Mouse (Mus musculus) stomach, embryonic 14.5 days (tissue): ENCODE measurements around the gene Acox3. TPM values are rescaled to one million over a fixed set of nuclear protein-coding genes. Genes with fewer than 3 reads are reported as not detected.

Source experiments
- ATAC-seq: fragments of 200-750 bp; cut with Nextera tagmentation; 2 replicates; pipeline ENCODE4 v1.8.0; 2017; ENCODE audit warnings: low read depth, moderate TSS enrichment; ENCODE audit not compliant: insufficient number of reproducible peaks, insufficient read depth, low FRiP score
- H3K27ac ChIP-seq: fragments of 300-500 bp; sonication (generic); 2 replicates; pipeline ENCODE4 v1.5.1; 2014; ENCODE audit warnings: mild to moderate bottlenecking, low read length, moderate library complexity, mixed read lengths
- H3K27me3 ChIP-seq: fragments of 300-500 bp; sonication (generic); 2 replicates; pipeline ENCODE4 v1.6.1; 2014; ENCODE audit warnings: low read length, control low read depth, mixed read lengths; ENCODE audit not compliant: control insufficient read depth, insufficient read depth
- H3K36me3 ChIP-seq: fragments of 300-500 bp; sonication (generic); 2 replicates; pipeline ENCODE4 v1.6.1; 2014; ENCODE audit warnings: mild to moderate bottlenecking, control low read depth, low read length, moderate library complexity, mixed read lengths; ENCODE audit not compliant: control insufficient read depth, insufficient read depth
- H3K4me1 ChIP-seq: fragments of 300-500 bp; sonication (generic); 2 replicates; pipeline ENCODE4 v1.6.1; 2014; ENCODE audit warnings: low read length, control low read depth, mixed read lengths; ENCODE audit not compliant: control insufficient read depth, insufficient read depth
- H3K4me2 ChIP-seq: fragments of 300-500 bp; sonication (generic); replicated peaks from 2 replicates; pipeline ENCODE4 v1.6.1; 2014; ENCODE audit warnings: low read depth, low read length, control low read depth
- H3K4me3 ChIP-seq: fragments of 300-500 bp; sonication (generic); 2 replicates; pipeline ENCODE4 v1.5.1; 2014; ENCODE audit warnings: low read depth, low read length, control low read depth
- H3K9ac ChIP-seq: fragments of 300-500 bp; sonication (generic); replicated peaks from 2 replicates; pipeline ENCODE4 v1.6.1; 2014; ENCODE audit warnings: low read depth, mild to moderate bottlenecking, control low read depth, low read length, moderate library complexity, mixed read lengths
- H3K9me3 ChIP-seq: fragments of 300-500 bp; sonication (generic); 2 replicates; pipeline ENCODE4 v1.6.1; 2016; ENCODE audit warnings: low read depth, low read length, control low read depth; ENCODE audit not compliant: control insufficient read depth
- WGBS: fragments of 180-500 bp; shearing (Covaris S2); extraction: QIAGEN DNeasy Blood & Tissue Kit; methylation state at CpG from one replicate; pipeline ENCODE4 v1.1.7; 2014; 5-methylcytosine and 5-hydroxymethylcytosine counted together
- polyA plus RNA-seq: library from polyadenylated mRNA; unstranded; fragments of >200 nt; fragmentation: Nextera tagmentation; extraction: Ambion mirVana; gene quantifications from 2 replicates; pipeline ENCODE4 v1.2.1, GENCODE M21; 2014

Gene Acox3
- polyA plus RNA-seq, 1 experiment from 2014 or later = 13.9 TPM

DNA sequence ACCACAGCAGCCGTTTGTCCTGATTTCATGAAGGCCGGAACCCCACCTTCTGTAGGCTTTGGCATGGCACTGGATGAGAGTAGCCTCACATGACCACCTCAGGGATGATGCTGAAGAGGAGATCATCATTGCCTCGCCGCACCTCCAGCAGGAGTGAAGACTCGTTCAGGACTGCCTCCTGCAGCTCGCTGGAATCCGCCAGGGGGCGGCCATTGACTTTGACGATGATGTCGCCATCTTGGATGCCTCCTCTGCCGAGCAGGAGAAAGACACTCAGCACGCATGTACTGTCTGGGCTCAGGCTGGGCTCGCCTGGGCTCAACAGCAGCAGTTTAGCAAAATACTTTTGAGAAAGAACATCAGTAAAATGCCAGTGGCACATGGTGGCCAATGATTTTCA is 70.0 kb downstream of the Acox3 start:
- peaks cover 7% of the 10 kb centered on the region; the same call in 1 of the 2 replicates for H3K4me1 ChIP-seq
- 85% methylated on average over 13 of the region's 13 CpGs for WGBS
- no peaks in the 10 kb centered on the region for H3K36me3 ChIP-seq
- ATAC-seq = no peak
- H3K27me3 ChIP-seq = no peaks in the 10 kb centered on the region
- no peak overlapping the region for H3K4me2 ChIP-seq
- H3K9ac ChIP-seq = no peak overlapping the region
- no peaks in the 10 kb centered on the region for H3K9me3 ChIP-seq
- no peak overlapping the region for H3K27ac ChIP-seq
- H3K4me3 ChIP-seq = no peak overlapping the region

DNA sequence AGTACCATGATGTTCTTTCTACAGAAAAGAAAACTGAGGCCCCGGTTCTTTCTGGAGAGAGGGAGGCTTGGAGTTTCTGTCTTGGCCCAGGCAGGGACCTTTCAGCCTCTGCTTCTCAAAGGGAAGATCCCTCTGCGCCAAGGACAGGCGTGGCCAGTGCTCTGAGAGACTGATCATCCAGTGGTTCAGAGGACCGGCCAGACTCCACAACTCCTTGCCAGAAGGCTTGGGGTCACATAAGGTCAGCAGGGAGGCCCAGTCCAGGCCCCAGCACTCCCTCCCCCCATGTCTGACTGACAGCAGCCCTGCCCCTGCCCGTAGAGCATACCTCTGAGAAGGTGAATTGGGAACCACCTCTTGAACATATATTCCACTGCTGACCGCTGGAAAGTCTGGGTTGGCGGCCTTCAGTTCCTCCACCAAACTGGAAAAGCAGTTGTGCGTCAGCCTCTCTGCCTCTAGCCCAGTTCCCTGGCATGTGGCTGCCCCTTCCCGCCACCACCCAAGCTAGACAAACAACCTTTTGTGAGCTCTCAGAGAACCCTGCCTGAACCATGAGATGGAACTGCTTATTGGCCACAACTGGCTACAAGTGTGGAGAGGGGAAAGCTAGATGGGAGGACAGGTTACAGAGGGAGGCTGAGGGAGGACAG is 71.0 kb downstream of the Acox3 start:
- Histone ChIP-seq H3K27me3 (no peaks in the 10 kb centered on the region), H3K9ac (no peak overlapping the region), H3K27ac (no peak overlapping the region), H3K36me3 (no peaks in the 10 kb centered on the region), H3K4me3 (no peak overlapping the region), H3K4me2 (no peak overlapping the region), H3K9me3 (no peaks in the 10 kb centered on the region), H3K4me1 (peaks cover 4% of the 10 kb centered on the region; the same call in 1 of the 2 replicates)
- WGBS = 57% methylated on average over 9 of the region's 9 CpGs
- ATAC-seq = no peak

DNA sequence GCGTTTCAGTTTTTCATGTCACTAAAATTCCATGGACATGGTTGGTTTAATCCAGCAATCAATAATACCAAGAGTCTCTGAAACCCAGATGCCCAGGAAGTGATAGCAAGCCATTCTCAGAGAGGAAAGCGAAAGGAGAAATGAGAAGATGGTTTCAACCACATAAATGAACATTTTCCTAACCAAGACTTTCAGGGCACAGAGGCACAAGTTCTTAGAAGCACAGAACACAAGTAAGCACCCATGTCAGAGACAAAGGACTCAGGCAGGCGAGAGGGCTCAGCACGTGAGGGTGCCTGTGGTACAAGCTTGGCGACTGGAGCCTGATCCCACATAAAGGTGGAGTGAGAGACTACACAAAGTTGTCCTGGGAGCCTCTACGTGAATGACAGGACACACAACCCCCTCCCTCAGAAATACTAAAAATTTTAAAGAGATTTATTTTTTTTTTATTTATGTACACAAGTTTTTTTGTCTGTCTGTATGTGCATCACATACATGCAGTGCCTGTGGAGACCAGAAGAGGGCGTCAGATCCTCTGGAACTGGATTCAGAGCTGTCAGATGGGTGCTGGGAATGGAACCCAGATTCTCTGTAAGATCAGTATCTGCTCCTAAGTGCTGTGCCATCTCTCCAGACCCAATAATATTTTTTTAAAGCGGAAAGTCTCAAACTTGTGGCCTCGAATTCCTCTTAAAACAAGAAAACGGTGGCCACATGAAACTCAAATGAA is 73.1 kb downstream of the Acox3 start:
- Histone ChIP-seq H3K4me1 (peaks cover 4% of the 10 kb centered on the region; the same call in 1 of the 2 replicates), H3K27ac (no peak overlapping the region), H3K9me3 (no peaks in the 10 kb centered on the region), H3K9ac (no peak overlapping the region), H3K27me3 (no peaks in the 10 kb centered on the region), H3K4me3 (no peak overlapping the region), H3K4me2 (no peak overlapping the region), H3K36me3 (no peaks in the 10 kb centered on the region)
- whole genome bisulfite sequencing = 90% methylated on average over 10 of the region's 10 CpGs
- no peak for ATAC-seq

DNA sequence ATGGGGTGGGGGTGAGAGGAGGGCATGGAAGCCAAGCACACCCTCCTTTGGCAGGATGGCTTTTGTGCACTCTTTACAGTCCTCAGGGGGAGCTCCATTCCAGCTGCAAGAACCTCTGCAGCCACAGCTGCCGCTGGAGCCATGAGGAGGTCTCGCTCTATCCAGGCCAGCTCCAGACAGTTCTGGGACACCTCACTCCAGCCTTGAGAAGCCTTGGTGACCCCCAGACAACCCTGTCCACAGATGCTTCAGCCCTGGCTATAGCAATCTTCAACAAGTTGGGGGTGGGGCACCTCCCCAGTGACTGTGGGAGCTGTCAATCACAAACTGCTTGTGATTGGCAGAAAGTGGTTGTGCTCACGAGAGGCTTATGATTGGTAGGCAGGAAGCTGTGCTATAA is 76.7 kb downstream of the Acox3 start:
- no peak overlapping the region for H3K27ac ChIP-seq
- H3K27me3 ChIP-seq = no peaks in the 10 kb centered on the region
- peaks cover under 1% of the 10 kb centered on the region for H3K36me3 ChIP-seq
- H3K9ac ChIP-seq = no peak overlapping the region
- no peak overlapping the region for H3K4me2 ChIP-seq
- H3K4me3 ChIP-seq = no peak overlapping the region
- no peak for ATAC-seq
- H3K9me3 ChIP-seq = no peaks in the 10 kb centered on the region
- no peaks in the 10 kb centered on the region for H3K4me1 ChIP-seq
- WGBS = 58% methylated on average over 3 of the region's 3 CpGs

DNA sequence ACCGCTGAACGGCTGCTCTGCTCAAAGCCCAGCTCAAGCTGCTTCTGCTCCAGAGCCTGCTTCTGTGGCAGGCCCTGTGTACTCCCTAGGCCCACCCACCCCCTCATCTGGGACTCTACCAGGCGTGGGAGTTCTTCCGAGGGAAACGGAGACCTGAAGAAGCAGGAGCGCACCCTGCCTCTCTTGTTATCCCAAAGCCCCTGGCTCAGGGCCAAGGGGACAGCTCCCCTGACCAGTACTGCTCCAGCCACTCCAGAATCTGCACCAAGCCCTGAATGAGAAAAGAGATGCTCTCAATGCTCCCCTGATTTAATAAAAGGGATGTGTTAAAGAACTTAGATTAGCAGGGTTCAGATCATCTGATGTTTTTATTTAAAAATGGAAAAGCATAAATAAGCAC is 78.4 kb downstream of the Acox3 start:
- no peaks in the 10 kb centered on the region for H3K4me1 ChIP-seq
- no peak overlapping the region for H3K27ac ChIP-seq
- no peak overlapping the region for H3K9ac ChIP-seq
- H3K9me3 ChIP-seq = no peaks in the 10 kb centered on the region
- 71% methylated on average over 6 of the region's 6 CpGs for WGBS
- H3K4me2 ChIP-seq = no peak overlapping the region
- no peaks in the 10 kb centered on the region for H3K27me3 ChIP-seq
- ATAC-seq = no peak
- H3K4me3 ChIP-seq = no peak overlapping the region
- peaks cover 8% of the 10 kb centered on the region for H3K36me3 ChIP-seq

DNA sequence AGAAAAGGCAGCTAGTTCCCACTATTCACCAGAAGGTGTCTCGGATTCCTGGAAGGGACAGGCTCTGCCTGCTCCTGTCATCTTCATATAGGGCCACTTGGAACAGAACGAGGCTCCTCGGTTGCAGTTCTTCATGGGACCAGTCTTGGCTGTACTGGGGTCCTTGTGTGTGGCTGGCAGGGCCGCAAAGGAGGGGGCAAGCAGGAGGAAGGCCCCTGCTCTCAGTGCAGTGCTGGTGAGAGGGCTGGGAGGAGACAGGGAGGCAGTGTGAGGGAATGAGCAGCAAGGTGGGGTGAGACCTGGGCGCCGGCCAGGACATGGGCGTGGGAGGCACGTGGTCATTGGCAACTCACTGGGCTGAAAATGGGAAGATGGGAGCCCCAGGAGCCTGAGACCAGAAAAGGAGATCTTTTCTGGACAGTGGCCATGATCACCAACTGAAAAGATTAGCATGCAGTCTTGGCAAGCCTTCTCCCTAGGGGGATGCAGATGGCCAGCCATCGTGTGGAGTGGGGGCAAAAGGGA is 79.2 kb downstream of the Acox3 start:
- Histone ChIP-seq H3K4me3 (no peak overlapping the region), H3K9ac (no peak overlapping the region), H3K4me1 (no peaks in the 10 kb centered on the region), H3K36me3 (peaks cover 8% of the 10 kb centered on the region), H3K27ac (no peak overlapping the region), H3K27me3 (no peaks in the 10 kb centered on the region), H3K9me3 (no peaks in the 10 kb centered on the region), H3K4me2 (no peak overlapping the region)
- no peak for ATAC-seq
- 83% methylated on average over 9 of the region's 9 CpGs for WGBS

Other genes with a start within 250 kb of the Acox3 start
- gene Hmx1, start 193.9 kb upstream of the Acox3 start, polyA plus RNA-seq = not detected in 2 replicates
- 4.8 and 6.6 TPM in 2 replicates for gene Cpz, start 57.3 kb upstream of the Acox3 start, polyA plus RNA-seq
- gene Trmt44, start 8.0 kb upstream of the Acox3 start, polyA plus RNA-seq = 8.7 and 8.9 TPM in 2 replicates
- 52.2 and 54.7 TPM in 2 replicates for gene Htra3, start 96.7 kb downstream of the Acox3 start, polyA plus RNA-seq
- 2.9 and 3.2 TPM in 2 replicates for gene Sh3tc1, start 156.9 kb downstream of the Acox3 start, polyA plus RNA-seq
- 1.3 and 3.2 TPM in 2 replicates for gene Ablim2, start 174.8 kb downstream of the Acox3 start, polyA plus RNA-seq